Mouse (Mus musculus) left cerebral cortex, postnatal 14 days (tissue): ENCODE results near the gene Tmem125. TPM values are rescaled to one million over a fixed set of nuclear protein-coding genes. Genes with fewer than 3 reads are reported as not detected.
A peak's percentile ranks its signal among the peaks of the same experiment; 100 is the strongest.
"Not testable (repeated sequence)": the region's sequence is repeated elsewhere in the genome, so short reads cannot be mapped to it uniquely, and the experiment has no call there.

Experiments
- DNase-seq, 2 experiments: peaks; one replicate each; pipeline ENCODE4 v3.0.0; 2021 to 2022; ENCODE audit warnings: low spot score in 2 of 2, mixed read lengths in 1 of 2
- intact Hi-C: fragments of 180-260 bp; cut with DNase I; formaldehyde crosslinking; loops from one replicate; pipeline ENCODE4 v1.15.1; 2025
- long read RNA-seq, 2 experiments: library from polyadenylated mRNA; stranded (forward); transcript quantifications; one replicate each; pipeline ENCODE4 v2.0.0; 2021
- total RNA-seq, 2 experiments: library from RNA; stranded (reverse); gene quantifications; 2 replicates each; pipeline ENCODE4 v1.2.3; 2021

Tmem125 gene
- 1 to 10 TPM; 6.0 to 7.9 TPM for total RNA-seq
- long read RNA-seq, experiment 1, transcript Tmem125-203 (2 exons, 717 nt), result major isoform, 29 of 32 reads
- long read RNA-seq, experiment 1, partial matches to known transcripts, result 0 of 32 reads
- long read RNA-seq, experiment 1, other reads (novel, unspliced or antisense), result 1 of 32 reads
- long read RNA-seq, experiment 2, partial matches to known transcripts, result 0 of 5 reads
- long read RNA-seq, experiment 2, other reads (novel, unspliced or antisense), result 0 of 5 reads

- intact Hi-C loops, result no loop called here
- DNase-seq, result no peak
Measured at GRCm38 (mm10) chr4:118543592-118544260, at the start of gene Tmem125. Gene Tmem125 (minus strand): TSS chr4:118544044.

GRCm38 (mm10) chr4:118589733-118590130 is 45.9 kb upstream of the Tmem125 start:
- intact Hi-C loops, result no loop called here
- no peak for DNase-seq

- intact Hi-C loops, result no loop called here
- no peak for DNase-seq
Measured at GRCm38 (mm10) chr4:118589053-118589732, 45.3 kb upstream of the Tmem125 start.

- DNase-seq, result no peak
- intact Hi-C loops, result no loop called here
Measured at GRCm38 (mm10) chr4:118582629-118583028, 38.8 kb upstream of the Tmem125 start.

GRCm38 (mm10) chr4:118581508-118581907 is 37.7 kb upstream of the Tmem125 start:
- intact Hi-C loops, result no loop called here
- no peak for DNase-seq

- intact Hi-C loops, result loop anchor here (5.0 to 10.0 kb wide), 2 partner anchors 172 to 365 kb away; partner anchors contain the start of genes Med8 and Szt2
- DNase-seq, result peak in 1 of 2 experiments; percentile 42
Measured at GRCm38 (mm10) chr4:118579313-118579712, 35.5 kb upstream of the Tmem125 start.

GRCm38 (mm10) chr4:118576097-118576496 is 32.3 kb upstream of the Tmem125 start:
- intact Hi-C loops, result loop anchor here (5.0 to 10.0 kb wide), 2 partner anchors 169 to 361 kb away; partner anchors contain the start of genes Med8 and Szt2

GRCm38 (mm10) chr4:118571441-118571840 is 27.6 kb upstream of the Tmem125 start:
- intact Hi-C loops, result loop anchor here (10.0 kb wide), 1 partner anchor 357 kb away; no protein-coding TSS in a partner anchor
- peak; percentile 73 to 87 for DNase-seq

More at GRCm38 (mm10) chr4:118576097-118576496, 32.3 kb upstream of the Tmem125 start:
- DNase-seq, result peak; percentile 93 to 95

GRCm38 (mm10) chr4:118569320-118569719 is 25.5 kb upstream of the Tmem125 start:
- no peak for DNase-seq
- intact Hi-C loops, result loop anchor here (5.0 kb wide), 1 partner anchor 122 kb away; no protein-coding TSS in a partner anchor

GRCm38 (mm10) chr4:118568709-118569108 is 24.9 kb upstream of the Tmem125 start:
- no peak for DNase-seq
- intact Hi-C loops, result loop anchor here (5.0 kb wide), 1 partner anchor 121 kb away; no protein-coding TSS in a partner anchor

GRCm38 (mm10) chr4:118566161-118566676 is 22.4 kb upstream of the Tmem125 start:
- DNase-seq, result peak; percentile 58 to 61
- intact Hi-C loops, result loop anchor here (5.0 kb wide), 1 partner anchor 119 kb away; no protein-coding TSS in a partner anchor

- no peak for DNase-seq
- intact Hi-C loops, result loop anchor here (5.0 kb wide), 1 partner anchor 118 kb away; no protein-coding TSS in a partner anchor
Measured at GRCm38 (mm10) chr4:118564926-118565279, 21.1 kb upstream of the Tmem125 start.

GRCm38 (mm10) chr4:118564062-118564925 is 20.4 kb upstream of the Tmem125 start:
- intact Hi-C loops, result no loop called here
- DNase-seq, result no peak

GRCm38 (mm10) chr4:118553039-118553649 is 9.3 kb upstream of the Tmem125 start:
- no peak for DNase-seq
- intact Hi-C loops, result no loop called here

- DNase-seq, intact Hi-C loops: not testable (repeated sequence)
Measured at GRCm38 (mm10) chr4:118548130-118548480, 4.3 kb upstream of the Tmem125 start.

GRCm38 (mm10) chr4:118547424-118548129 is 3.7 kb upstream of the Tmem125 start:
- peak; percentile 52 to 64 for DNase-seq
- intact Hi-C loops, result not testable (repeated sequence)

- no peak for DNase-seq
- intact Hi-C loops, result no loop called here
Measured at GRCm38 (mm10) chr4:118544441-118545127, 740 bp upstream of the Tmem125 start.
